Mouse (Mus musculus): Measurements from ENCODE around the gene Klhl41. TPM values are rescaled to one million over a fixed set of nuclear protein-coding genes. Genes with fewer than 3 reads are reported as not detected.

Klhl41 gene
- polyA plus RNA-seq, 1 experiment from 2014 or later: 8.3 TPM

Other genes with a start within 250 kb of the Klhl41 start
- gene Lrp2, start 84.1 kb upstream of the Klhl41 start, polyA plus RNA-seq (2016; fragmentation: Nextera tagmentation; extraction: Ambion mirVana): 0.60 and 1.3 TPM in 2 replicates
- gene Bbs5, start 22.9 kb upstream of the Klhl41 start, polyA plus RNA-seq (2016; fragmentation: Nextera tagmentation; extraction: Ambion mirVana): 14.5 and 15.9 TPM in 2 replicates
- 19.5 and 23.0 TPM in 2 replicates for gene Fastkd1, start 43.4 kb downstream of the Klhl41 start, polyA plus RNA-seq (2016; fragmentation: Nextera tagmentation; extraction: Ambion mirVana)
- gene Ppig, start 52.4 kb downstream of the Klhl41 start, polyA plus RNA-seq (2016; fragmentation: Nextera tagmentation; extraction: Ambion mirVana): 98.0 and 114 TPM in 2 replicates
- gene Ccdc173, start 119.5 kb downstream of the Klhl41 start, polyA plus RNA-seq (2016; fragmentation: Nextera tagmentation; extraction: Ambion mirVana): 1.0 and 1.3 TPM in 2 replicates
- 19.8 and 21.5 TPM in 2 replicates for gene Phospho2, start 119.5 kb downstream of the Klhl41 start, polyA plus RNA-seq (2016; fragmentation: Nextera tagmentation; extraction: Ambion mirVana)
- 40.3 and 66.3 TPM in 2 replicates for gene Klhl23, start 151.8 kb downstream of the Klhl41 start, polyA plus RNA-seq (2016; fragmentation: Nextera tagmentation; extraction: Ambion mirVana)
- 216 and 283 TPM in 2 replicates for gene Ssb, start 191.4 kb downstream of the Klhl41 start, polyA plus RNA-seq (2016; fragmentation: Nextera tagmentation; extraction: Ambion mirVana)
- gene Mettl5, start 215.5 kb downstream of the Klhl41 start, polyA plus RNA-seq (2016; fragmentation: Nextera tagmentation; extraction: Ambion mirVana): 37.1 and 38.3 TPM in 2 replicates
- 14.0 and 16.3 TPM in 2 replicates for gene Ubr3, start 227.1 kb downstream of the Klhl41 start, polyA plus RNA-seq (2016; fragmentation: Nextera tagmentation; extraction: Ambion mirVana)